Mouse (Mus musculus) olfactory bulb, adult 2 months (tissue): ENCODE measurements around the gene Dlx3.

Experiments
- CTCF ChIP-seq: fragments of 200-500 bp; IDR thresholded peaks from 2 replicates; pipeline ENCODE4 v1.5.1; 2012; ENCODE audit warnings: low read depth, mild to moderate bottlenecking, low read length, moderate library complexity; ENCODE audit not compliant: insufficient read depth
- POLR2A ChIP-seq: fragments of 200-500 bp; IDR thresholded peaks from 2 replicates; pipeline ENCODE4 v1.6.1; 2012; ENCODE audit warnings: mild to moderate bottlenecking, low read depth, low read length, moderate library complexity; ENCODE audit not compliant: insufficient read depth

- no peak for TF ChIP-seq CTCF
- TF ChIP-seq POLR2A = no peak
These were observed 18.7 kb upstream of the Dlx3 start for GRCm38 (mm10) chr11:95101071-95101788.
